ENCODE assay signal across 14 mouse cellular contexts in genomic region chr16:22316251-22316711, GRCm38 (mm10). TPM values are rescaled to one million over a fixed set of nuclear protein-coding genes. Genes with fewer than 3 reads are reported as not detected.
A peak's percentile ranks its signal among the peaks of the same experiment; 100 is the strongest.
DNase-seq lines count a peak whose midpoint lies in the region; ATAC-seq and TF ChIP-seq lines count a peak whose summit lies in the region.
"Had no signal": no experiment of that assay in that cellular context is flagged by ENCODE, and none has a peak within 500 bp of the region (broad histone marks: within the 10 kb centered on the region; RNA-seq: fewer than 3 reads in every experiment).

No protein-coding gene starts in this region.

- no peaks in the 10 kb centered on the region for H3K4me1 ChIP-seq in forebrain, postnatal 0 days (ENCODE audit: insufficient read depth)
- no peaks in the 10 kb centered on the region for H3K4me1 ChIP-seq in forebrain, embryonic 12.5 days
- no peaks in the 10 kb centered on the region for H3K4me1 ChIP-seq in lung, embryonic 14.5 days (ENCODE audit: insufficient read depth)
- H3K4me1 ChIP-seq in lung, adult 2 months (ENCODE audit: control insufficient read depth, insufficient read depth, low read length), result no peaks in the 10 kb centered on the region
- no peaks in the 10 kb centered on the region for H3K4me1 ChIP-seq in midbrain, embryonic 13.5 days (replicated peaks)
- H3K4me1 ChIP-seq: hindbrain, embryonic 12.5 days; neural tube, embryonic 15.5 days had no signal

- no peak overlapping the region for H3K4me2 ChIP-seq in forebrain, postnatal 0 days (ENCODE audit: low read depth)
- H3K4me2 ChIP-seq in forebrain, embryonic 12.5 days, result no peak overlapping the region
- H3K4me2 ChIP-seq in lung, embryonic 14.5 days, result no peak overlapping the region
- no peak overlapping the region for H3K4me2 ChIP-seq in midbrain, embryonic 13.5 days (replicated peaks)
- H3K4me2 ChIP-seq: heart, embryonic 11.5 days; hindbrain, embryonic 12.5 days; neural tube, embryonic 15.5 days had no signal

- no peak overlapping the region for H3K9ac ChIP-seq in forebrain, postnatal 0 days
- no peak overlapping the region for H3K9ac ChIP-seq in forebrain, embryonic 12.5 days
- no peak overlapping the region for H3K9ac ChIP-seq in lung, embryonic 14.5 days
- no peak overlapping the region for H3K9ac ChIP-seq in midbrain, embryonic 13.5 days (replicated peaks)
- H3K9ac ChIP-seq: hindbrain, embryonic 12.5 days; neural tube, embryonic 15.5 days had no signal

- TF ChIP-seq CTCF in forebrain, postnatal 0 days (IDR thresholded peaks at IDR 0.05; ENCODE audit: low read depth), result no peak
- TF ChIP-seq CTCF in lung, embryonic 14.5 days (IDR thresholded peaks at IDR 0.05; ENCODE audit: low read depth), result no peak
- TF ChIP-seq CTCF in lung, adult 2 months (IDR thresholded peaks at IDR 0.05; ENCODE audit: insufficient read depth, low read length), result no peak

- TF ChIP-seq POLR2A in lung, adult 2 months (IDR thresholded peaks at IDR 0.05; ENCODE audit: borderline replicate concordance, extremely low read depth, low read depth, low read length), result no peak

- 51% methylated on average over 8 of the region's 8 CpGs for WGBS in forebrain, postnatal 0 days
- 69% methylated on average over 8 of the region's 8 CpGs for WGBS in forebrain, embryonic 12.5 days
- 60% methylated on average over 8 of the region's 8 CpGs for WGBS in lung, embryonic 14.5 days
- WGBS in lung, adult 2 months, result 63% methylated on average over 8 of the region's 8 CpGs
- 77% methylated on average over 8 of the region's 8 CpGs for WGBS in midbrain, embryonic 13.5 days

- no peaks in the 10 kb centered on the region for H3K36me3 ChIP-seq in forebrain, postnatal 0 days (ENCODE audit: insufficient read depth)
- H3K36me3 ChIP-seq in forebrain, embryonic 12.5 days (replicated peaks), result no peaks in the 10 kb centered on the region
- H3K36me3 ChIP-seq in lung, embryonic 14.5 days (ENCODE audit: insufficient read depth), result no peaks in the 10 kb centered on the region
- H3K36me3 ChIP-seq in midbrain, embryonic 13.5 days, result no peaks in the 10 kb centered on the region
- H3K36me3 ChIP-seq: hindbrain, embryonic 12.5 days; neural tube, embryonic 15.5 days had no signal

- no peak overlapping the region for H3K27ac ChIP-seq in forebrain, postnatal 0 days (ENCODE audit: low read depth, low read length)
- H3K27ac ChIP-seq in forebrain, embryonic 12.5 days, result no peak overlapping the region
- H3K27ac ChIP-seq in lung, embryonic 14.5 days (ENCODE audit: low read depth), result no peak overlapping the region
- no peak overlapping the region for H3K27ac ChIP-seq in midbrain, embryonic 13.5 days
- H3K27ac ChIP-seq: hindbrain, embryonic 12.5 days; neural tube, embryonic 15.5 days had no signal

- DNase-seq in forebrain, postnatal 0 days, result peak; percentile 61
- DNase-seq in lung, embryonic 14.5 days, result peak; percentile 48
- DNase-seq in lung, adult 2 months, result no peak
- DNase-seq in kidney, postnatal 10 days, result peak; percentile 36
- peak; percentile 8 for DNase-seq in skeletal muscle tissue, adult 2 months (ENCODE audit: low read depth, low spot score)
- DNase-seq: adrenal gland, adult 2 months; cerebellum, adult 8-10 months; thymus, adult 18-20 months had no signal

- no peak overlapping the region for H3K4me3 ChIP-seq in forebrain, postnatal 0 days (ENCODE audit: low read depth, low read length)
- H3K4me3 ChIP-seq in forebrain, embryonic 12.5 days (replicated peaks), result no peak overlapping the region
- no peak overlapping the region for H3K4me3 ChIP-seq in lung, embryonic 14.5 days (ENCODE audit: low read depth, low read length)
- H3K4me3 ChIP-seq in lung, adult 2 months (replicated peaks; ENCODE audit: extremely low read depth, low read depth, low read length), result no peak overlapping the region
- H3K4me3 ChIP-seq in midbrain, embryonic 13.5 days (replicated peaks), result no peak overlapping the region
- H3K4me3 ChIP-seq: hindbrain, embryonic 12.5 days; neural tube, embryonic 15.5 days had no signal

- peak; percentile 83 for ATAC-seq in forebrain, postnatal 0 days
- no peak for ATAC-seq in forebrain, embryonic 12.5 days (ENCODE audit: low FRiP score)
- ATAC-seq in lung, embryonic 14.5 days (ENCODE audit: insufficient read depth), result no peak
- ATAC-seq in erythroid progenitor cell, adult 5-6 weeks (replicated peaks; ENCODE audit: low FRiP score, poor library complexity, severe bottlenecking), result no peak
- no peak for ATAC-seq in midbrain, embryonic 13.5 days

- H3K9me3 ChIP-seq in forebrain, postnatal 0 days (ENCODE audit: low read length), result no peaks in the 10 kb centered on the region
- H3K9me3 ChIP-seq in forebrain, embryonic 12.5 days, result no peaks in the 10 kb centered on the region
- no peaks in the 10 kb centered on the region for H3K9me3 ChIP-seq in lung, embryonic 14.5 days (ENCODE audit: low read depth, low read length)
- no peaks in the 10 kb centered on the region for H3K9me3 ChIP-seq in midbrain, embryonic 13.5 days
- H3K9me3 ChIP-seq: hindbrain, embryonic 12.5 days; neural tube, embryonic 15.5 days had no signal

- H3K27me3 ChIP-seq in forebrain, postnatal 0 days (ENCODE audit: insufficient read depth, low read length), result no peaks in the 10 kb centered on the region
- H3K27me3 ChIP-seq in forebrain, embryonic 12.5 days, result no peaks in the 10 kb centered on the region
- no peaks in the 10 kb centered on the region for H3K27me3 ChIP-seq in lung, embryonic 14.5 days (ENCODE audit: insufficient read depth, low read length)
- no peaks in the 10 kb centered on the region for H3K27me3 ChIP-seq in midbrain, embryonic 13.5 days
- H3K27me3 ChIP-seq: hindbrain, embryonic 12.5 days; neural tube, embryonic 15.5 days had no signal

RNA-seq across cellular contexts. Expression of gene Tra2b, which starts 50.5 kb away (rescaled TPM):
- total RNA-seq in forebrain, postnatal 0 days (2014; rRNA removed), result 185 and 216 TPM in 2 replicates
- 248 and 267 TPM in 2 replicates for polyA plus RNA-seq in forebrain, postnatal 0 days (2015; fragmentation: Nextera tagmentation; extraction: Ambion mirVana)
- 465 and 492 TPM in 2 replicates for polyA plus RNA-seq in forebrain, embryonic 12.5 days (2016; fragmentation: Nextera tagmentation; extraction: Ambion mirVana)
- polyA plus RNA-seq in lung, embryonic 14.5 days (2014; fragmentation: Nextera tagmentation; extraction: Ambion mirVana), result 415 and 429 TPM in 2 replicates
- 17.7 and 29.0 TPM in 2 replicates for polyA plus RNA-seq in lung, adult 2 months (2012; rRNA removed)
- 210 and 235 TPM in 2 replicates for total RNA-seq in erythroid progenitor cell, adult 5-6 weeks (2015; ENCODE audit: low replicate concordance)
- 317 and 421 TPM in 2 replicates for total RNA-seq in erythroid progenitor cell, adult 5-6 weeks (2017; ENCODE audit: low replicate concordance)
- polyA plus RNA-seq in midbrain, embryonic 13.5 days (2015; fragmentation: Nextera tagmentation; extraction: Ambion mirVana), result 341 and 356 TPM in 2 replicates
